Mouse (Mus musculus) myocyte (in vitro differentiated cells): Measurements from ENCODE around the gene AI481877. TPM values are rescaled to one million over a fixed set of nuclear protein-coding genes. Genes with fewer than 3 reads are reported as not detected.

ENCODE experiments used
- H3K27me3 ChIP-seq: one replicate; pipeline ENCODE4 v1.6.1; 2011; ENCODE audit not compliant: control insufficient read depth, insufficient read depth, insufficient read length
- H3K36me3 ChIP-seq: one replicate; pipeline ENCODE4 v1.6.1; 2011; ENCODE audit not compliant: control insufficient read depth, insufficient read depth
- H3K4me2 ChIP-seq: one replicate; pipeline ENCODE4 v1.6.1; 2011; ENCODE audit warnings: low read depth, control low read depth
- H3K4me3 ChIP-seq: one replicate; pipeline ENCODE4 v1.5.1; 2011; ENCODE audit warnings: mild to moderate bottlenecking, control low read depth, moderate library complexity
- H3K79me2 ChIP-seq: one replicate; pipeline ENCODE4 v1.6.1; 2011; ENCODE audit not compliant: control insufficient read depth, insufficient read depth
- H3ac ChIP-seq: one replicate; pipeline ENCODE4 v1.6.1; 2011; ENCODE audit not compliant: control insufficient read depth, insufficient read length
- CEBPB ChIP-seq: IDR thresholded peaks from 2 replicates; pipeline ENCODE4 v1.6.1; 2011; ENCODE audit warnings: mild to moderate bottlenecking, moderate library complexity; ENCODE audit not compliant: poor library complexity, insufficient read depth, severe bottlenecking
- E2F4 ChIP-seq: IDR thresholded peaks from one replicate; pipeline ENCODE4 v1.6.1; 2011; ENCODE audit warnings: mild to moderate bottlenecking, control low read depth, moderate library complexity; ENCODE audit not compliant: insufficient read depth
- MAX ChIP-seq: IDR thresholded peaks from one replicate; pipeline ENCODE4 v1.6.1; 2011; ENCODE audit warnings: low read depth, mild to moderate bottlenecking, control low read depth
- MYOD1 ChIP-seq, 3 experiments: IDR thresholded peaks; one replicate each; pipeline ENCODE4 v1.6.1; 2011; ENCODE audit warnings: control low read depth in 2 of 3, low read depth in 2 of 3, mild to moderate bottlenecking in 2 of 3, moderate library complexity in 1 of 3; ENCODE audit not compliant: insufficient read length in 2 of 3, control insufficient read depth in 1 of 3
- MYOG ChIP-seq, 3 experiments: IDR thresholded peaks; one replicate each; pipeline ENCODE4 v1.6.1; 2011; ENCODE audit warnings: control low read depth in 2 of 3, low read depth in 2 of 3, mild to moderate bottlenecking in 2 of 3; ENCODE audit not compliant: insufficient read length in 2 of 3, control insufficient read depth in 1 of 3, insufficient read depth in 1 of 3
- POLR2A ChIP-seq: IDR thresholded peaks from one replicate; pipeline ENCODE4 v1.6.1; 2011; ENCODE audit warnings: low read depth, mild to moderate bottlenecking, control low read depth, moderate library complexity; ENCODE audit not compliant: insufficient read length
- POLR2AphosphoS2 ChIP-seq: IDR thresholded peaks from one replicate; pipeline ENCODE4 v1.6.1; 2011; ENCODE audit warnings: low read depth, control low read depth; ENCODE audit not compliant: insufficient read length
- REST ChIP-seq: IDR thresholded peaks from one replicate; pipeline ENCODE4 v1.6.1; 2011; ENCODE audit warnings: mild to moderate bottlenecking, control low read depth, moderate library complexity; ENCODE audit not compliant: insufficient read depth, insufficient read length
- SRF ChIP-seq: IDR thresholded peaks from one replicate; pipeline ENCODE4 v1.6.1; 2011; ENCODE audit warnings: low read depth; ENCODE audit not compliant: control insufficient read depth, insufficient read length
- TCF12 ChIP-seq: IDR thresholded peaks from one replicate; pipeline ENCODE4 v1.6.1; 2011; ENCODE audit warnings: mild to moderate bottlenecking, control low read depth; ENCODE audit not compliant: poor library complexity, insufficient read depth, severe bottlenecking
- TCF3 ChIP-seq: IDR thresholded peaks from one replicate; pipeline ENCODE4 v1.6.1; 2011; ENCODE audit warnings: low read depth, control low read depth; ENCODE audit not compliant: insufficient read length
- USF1 ChIP-seq: IDR thresholded peaks from one replicate; pipeline ENCODE4 v1.6.1; 2011; ENCODE audit warnings: low read depth, mild to moderate bottlenecking, control low read depth, moderate library complexity
- polyA plus RNA-seq: library from polyadenylated mRNA; unstranded; fragments of >200 nt; fragmentation: generic; extraction: Trizol; gene quantifications from one replicate; pipeline ENCODE4 v1.2.1, GENCODE M21; 2012; ENCODE audit warnings: missing spikeins

The AI481877 gene
- polyA plus RNA-seq, 1 experiment: 0.01 TPM

DNA sequence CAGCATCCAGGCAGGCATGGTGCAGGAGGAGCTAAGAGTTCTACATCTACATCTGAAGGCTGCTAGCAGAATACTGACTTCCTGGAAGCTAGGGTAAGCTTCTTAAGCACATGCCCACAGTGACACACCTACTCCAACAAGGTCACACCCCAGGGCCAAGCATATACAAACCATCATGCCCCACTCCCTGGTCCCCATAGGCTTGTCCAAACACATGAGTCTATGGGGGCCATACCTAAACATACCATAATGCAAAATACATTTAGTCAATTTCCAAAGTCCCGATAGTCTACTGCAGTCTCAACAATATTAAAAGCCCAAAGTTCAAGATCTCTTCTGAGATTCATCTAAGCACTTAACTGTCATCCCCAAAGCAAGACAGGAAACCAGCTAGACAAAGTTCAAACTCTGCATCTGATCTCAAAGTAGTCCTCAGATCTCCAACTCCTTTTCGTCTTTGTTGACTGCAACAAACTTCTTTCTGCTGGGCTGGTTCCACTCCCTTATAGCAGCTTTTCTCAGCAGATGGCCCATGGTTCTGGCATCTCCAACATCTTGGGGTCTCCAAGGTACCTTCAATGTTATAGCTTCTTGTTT, 28.6 kb upstream of the AI481877 start:
- no peak overlapping the region for H3ac ChIP-seq
- no peak overlapping the region for H3K4me3 ChIP-seq
- H3K79me2 ChIP-seq: no peaks in the 10 kb centered on the region
- no peak overlapping the region for H3K4me2 ChIP-seq
- no peaks in the 10 kb centered on the region for H3K27me3 ChIP-seq
- TF ChIP-seq MYOG (IDR thresholded peaks at IDR 0.05; ENCODE audit: control insufficient read depth in 1 of 3, insufficient read depth in 1 of 3, insufficient read length in 2 of 3, low read depth in 2 of 3): no peak
- no peak for TF ChIP-seq E2F4
- TF ChIP-seq USF1: no peak
- no peak for TF ChIP-seq TCF12
- TF ChIP-seq POLR2A: no peak
- no peak for TF ChIP-seq MAX
- TF ChIP-seq CEBPB: no peak
- no peak for TF ChIP-seq MYOD1 (IDR thresholded peaks at IDR 0.05; ENCODE audit: control insufficient read depth in 1 of 3, insufficient read length in 2 of 3, low read depth in 2 of 3)
- TF ChIP-seq REST: no peak
- no peak for TF ChIP-seq POLR2AphosphoS2
- TF ChIP-seq TCF3: no peak
- no peak for TF ChIP-seq SRF
- no peaks in the 10 kb centered on the region for H3K36me3 ChIP-seq

DNA sequence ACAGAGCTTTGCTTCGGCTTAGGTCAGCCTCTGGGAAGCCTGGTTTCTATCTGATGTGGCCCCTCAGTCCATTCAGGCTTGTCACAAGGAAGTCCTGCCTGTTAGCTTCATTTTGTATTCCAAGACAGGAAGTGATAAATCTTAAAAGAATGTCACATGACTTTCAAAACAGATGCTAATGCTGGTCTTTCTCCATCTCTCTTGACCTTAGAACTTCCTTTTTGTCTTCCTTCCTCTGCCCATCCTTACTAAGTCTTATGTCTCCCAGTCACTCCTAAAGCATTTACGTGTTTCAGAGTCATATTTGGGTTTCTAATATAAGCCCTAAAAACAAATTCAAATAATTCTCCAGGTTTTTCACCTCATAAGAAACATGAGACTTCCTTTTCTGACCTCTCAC, 25.3 kb upstream of the AI481877 start:
- Histone ChIP-seq H3K27me3 (no peaks in the 10 kb centered on the region), H3ac (no peak overlapping the region), H3K79me2 (no peaks in the 10 kb centered on the region), H3K4me3 (no peak overlapping the region), H3K4me2 (no peak overlapping the region), H3K36me3 (no peaks in the 10 kb centered on the region)
- TF ChIP-seq MAX (no peak), POLR2A (no peak), MYOD1 (IDR thresholded peaks at IDR 0.05; ENCODE audit: control insufficient read depth in 1 of 3, insufficient read length in 2 of 3, low read depth in 2 of 3) (no peak), TCF12 (no peak)

DNA sequence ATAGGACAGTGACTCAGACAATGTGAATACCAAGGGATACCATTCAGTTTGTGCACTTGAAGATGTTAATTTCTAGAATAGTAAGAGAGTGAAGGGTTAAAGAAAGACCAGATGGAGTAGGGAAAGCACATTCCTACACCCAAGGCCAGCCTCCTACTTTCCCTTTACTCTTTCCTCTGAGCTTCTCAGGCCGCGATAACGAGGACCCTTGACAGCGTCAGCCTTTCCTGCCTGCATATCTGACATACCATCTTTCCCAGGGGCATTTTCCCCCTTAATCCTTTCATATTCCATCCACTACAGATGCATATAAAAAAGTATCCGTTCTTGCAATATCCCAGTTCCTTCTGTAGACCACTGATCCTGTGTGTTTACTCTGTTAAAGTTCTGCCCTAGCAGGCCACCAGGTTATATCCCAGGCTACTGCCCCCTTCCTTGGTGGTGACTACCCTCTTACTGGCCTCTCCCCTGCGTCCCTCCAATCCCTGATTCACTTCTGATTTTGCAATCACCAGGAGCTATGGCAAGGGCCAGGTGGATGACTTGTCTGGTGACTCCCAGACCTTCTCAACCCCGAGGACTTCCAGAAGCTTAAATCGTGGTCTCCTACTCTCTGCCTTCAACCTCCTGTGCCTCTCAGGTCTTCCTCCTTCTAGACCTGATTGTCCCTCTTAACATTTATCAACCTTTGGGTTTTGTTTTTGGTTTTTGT, 22.3 kb upstream of the AI481877 start:
- no peak overlapping the region for H3K4me2 ChIP-seq
- no peak overlapping the region for H3K4me3 ChIP-seq
- no peaks in the 10 kb centered on the region for H3K36me3 ChIP-seq
- H3ac ChIP-seq: no peak overlapping the region
- no peaks in the 10 kb centered on the region for H3K27me3 ChIP-seq
- no peaks in the 10 kb centered on the region for H3K79me2 ChIP-seq
- TF ChIP-seq TCF12 (no peak), E2F4 (no peak), MYOG (IDR thresholded peaks at IDR 0.05; ENCODE audit: control insufficient read depth in 1 of 3, insufficient read depth in 1 of 3, insufficient read length in 2 of 3, low read depth in 2 of 3) (no peak)

DNA sequence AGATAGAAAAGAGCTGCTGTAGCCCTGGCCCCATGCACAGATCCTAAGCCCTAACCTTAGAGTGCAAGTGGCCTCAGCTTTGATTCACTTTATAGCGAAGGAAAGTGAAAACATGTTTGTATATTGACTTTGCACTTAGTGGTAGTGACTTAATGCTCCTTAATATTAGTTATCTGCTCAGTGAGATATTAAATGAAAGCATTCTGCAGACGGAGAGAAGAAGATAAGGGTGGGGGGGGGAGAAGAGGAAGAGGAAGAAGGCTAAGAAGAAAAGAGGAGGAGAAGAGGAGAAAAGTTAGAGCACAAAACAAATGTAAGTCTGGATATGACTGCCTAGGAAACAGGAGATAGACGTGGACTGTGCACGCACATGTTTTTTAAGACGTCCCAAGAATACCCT, 21.5 kb upstream of the AI481877 start:
- no peak for TF ChIP-seq TCF3
- no peak for TF ChIP-seq MYOG (IDR thresholded peaks at IDR 0.05; ENCODE audit: control insufficient read depth in 1 of 3, insufficient read depth in 1 of 3, insufficient read length in 2 of 3, low read depth in 2 of 3)
- no peak for TF ChIP-seq REST
- Histone ChIP-seq H3K4me2 (no peak overlapping the region), H3ac (no peak overlapping the region), H3K36me3 (no peaks in the 10 kb centered on the region), H3K79me2 (no peaks in the 10 kb centered on the region), H3K4me3 (no peak overlapping the region), H3K27me3 (no peaks in the 10 kb centered on the region)

- TF ChIP-seq TCF12 (no peak), TCF3 (no peak), POLR2A (no peak), REST (no peak), MYOG (IDR thresholded peaks at IDR 0.05; ENCODE audit: control insufficient read depth in 1 of 3, insufficient read depth in 1 of 3, insufficient read length in 2 of 3, low read depth in 2 of 3) (no peak), POLR2AphosphoS2 (no peak), USF1 (no peak), CEBPB (no peak), E2F4 (no peak), MYOD1 (IDR thresholded peaks at IDR 0.05; ENCODE audit: control insufficient read depth in 1 of 3, insufficient read length in 2 of 3, low read depth in 2 of 3) (no peak), SRF (no peak), MAX (no peak)
- Histone ChIP-seq H3K27me3 (no peaks in the 10 kb centered on the region), H3ac (no peak overlapping the region), H3K4me2 (no peak overlapping the region), H3K4me3 (no peak overlapping the region), H3K79me2 (no peaks in the 10 kb centered on the region), H3K36me3 (no peaks in the 10 kb centered on the region)
Observed at GRCm38 (mm10) chr4:59157654-59158053, 18.9 kb upstream of the AI481877 start.
